Mouse (Mus musculus): ENCODE data around the gene Lrrc73. TPM values are rescaled to one million over a fixed set of nuclear protein-coding genes. Genes with fewer than 3 reads are reported as not detected.

Gene Lrrc73
- polyA plus RNA-seq, 1 experiment, result 106 TPM

- no peaks in the 10 kb centered on the region for H3K36me3 ChIP-seq (ENCODE audit: control insufficient read depth, insufficient read depth, low read length)
- H3K4me3 ChIP-seq (ENCODE audit: control insufficient read depth, low read depth, low read length), result no peak overlapping the region
- no peak for TF ChIP-seq POLR2A (IDR thresholded peaks at IDR 0.05; ENCODE audit: control insufficient read depth, low read depth, low read length)
- H3K27ac ChIP-seq (ENCODE audit: control insufficient read depth, insufficient read depth, low read depth, low read length), result no peak overlapping the region
- H3K4me1 ChIP-seq (ENCODE audit: control insufficient read depth, insufficient read depth, low read length), result no peaks in the 10 kb centered on the region; the same call in 1 of the 2 replicates
- no peaks in the 10 kb centered on the region for H3K27me3 ChIP-seq (ENCODE audit: control insufficient read depth, insufficient read depth, low read length)
Measured at GRCm38 (mm10) chr17:46268026-46268720, 14.8 kb downstream of the Lrrc73 start.

- H3K27me3 ChIP-seq (ENCODE audit: control insufficient read depth, insufficient read depth, low read length), result no peaks in the 10 kb centered on the region
- H3K36me3 ChIP-seq (ENCODE audit: control insufficient read depth, insufficient read depth, low read length), result no peaks in the 10 kb centered on the region
- TF ChIP-seq CTCF (IDR thresholded peaks at IDR 0.05; ENCODE audit: control insufficient read depth, insufficient read depth, insufficient replicate concordance, low read depth, low read length) (no peak), POLR2A (IDR thresholded peaks at IDR 0.05; ENCODE audit: control insufficient read depth, low read depth, low read length) (no peak)
- H3K4me3 ChIP-seq (ENCODE audit: control insufficient read depth, low read depth, low read length), result no peak overlapping the region
- no peaks in the 10 kb centered on the region; the same call in 1 of the 2 replicates for H3K4me1 ChIP-seq (ENCODE audit: control insufficient read depth, insufficient read depth, low read length)
- no peak overlapping the region for H3K27ac ChIP-seq (ENCODE audit: control insufficient read depth, insufficient read depth, low read depth, low read length)
Measured at GRCm38 (mm10) chr17:46269771-46270534, 16.6 kb downstream of the Lrrc73 start.

GRCm38 (mm10) chr17:46272058-46272457, 18.7 kb downstream of the Lrrc73 start:
- TF ChIP-seq CTCF (IDR thresholded peaks at IDR 0.05; ENCODE audit: control insufficient read depth, insufficient read depth, insufficient replicate concordance, low read depth, low read length) (no peak), POLR2A (IDR thresholded peaks at IDR 0.05; ENCODE audit: control insufficient read depth, low read depth, low read length) (no peak)
- no peaks in the 10 kb centered on the region for H3K27me3 ChIP-seq (ENCODE audit: control insufficient read depth, insufficient read depth, low read length)
- no peak overlapping the region for H3K27ac ChIP-seq (ENCODE audit: control insufficient read depth, insufficient read depth, low read depth, low read length)
- no peaks in the 10 kb centered on the region; the same call in 1 of the 2 replicates for H3K4me1 ChIP-seq (ENCODE audit: control insufficient read depth, insufficient read depth, low read length)
- no peak overlapping the region for H3K4me3 ChIP-seq (ENCODE audit: control insufficient read depth, low read depth, low read length)
- H3K36me3 ChIP-seq (ENCODE audit: control insufficient read depth, insufficient read depth, low read length), result no peaks in the 10 kb centered on the region

- no peak overlapping the region for H3K27ac ChIP-seq (ENCODE audit: control insufficient read depth, insufficient read depth, low read depth, low read length)
- H3K4me1 ChIP-seq (ENCODE audit: control insufficient read depth, insufficient read depth, low read length), result no peaks in the 10 kb centered on the region; the same call in 1 of the 2 replicates
- H3K27me3 ChIP-seq (ENCODE audit: control insufficient read depth, insufficient read depth, low read length), result no peaks in the 10 kb centered on the region
- TF ChIP-seq POLR2A (IDR thresholded peaks at IDR 0.05; ENCODE audit: control insufficient read depth, low read depth, low read length) (no peak), CTCF (IDR thresholded peaks at IDR 0.05; ENCODE audit: control insufficient read depth, insufficient read depth, insufficient replicate concordance, low read depth, low read length) (no peak)
- H3K4me3 ChIP-seq (ENCODE audit: control insufficient read depth, low read depth, low read length), result peak overlapping the region; percentile 25
- no peaks in the 10 kb centered on the region for H3K36me3 ChIP-seq (ENCODE audit: control insufficient read depth, insufficient read depth, low read length)
Measured at GRCm38 (mm10) chr17:46272675-46273074, 19.3 kb downstream of the Lrrc73 start.

- no peaks in the 10 kb centered on the region for H3K4me1 ChIP-seq (ENCODE audit: control insufficient read depth, insufficient read depth, low read length)
- H3K4me3 ChIP-seq (ENCODE audit: control insufficient read depth, low read depth, low read length), result no peak overlapping the region
- H3K27ac ChIP-seq (ENCODE audit: control insufficient read depth, insufficient read depth, low read depth, low read length), result no peak overlapping the region
- H3K36me3 ChIP-seq (ENCODE audit: control insufficient read depth, insufficient read depth, low read length), result no peaks in the 10 kb centered on the region
- H3K27me3 ChIP-seq (ENCODE audit: control insufficient read depth, insufficient read depth, low read length), result no peaks in the 10 kb centered on the region
- no peak for TF ChIP-seq POLR2A (IDR thresholded peaks at IDR 0.05; ENCODE audit: control insufficient read depth, low read depth, low read length)
- no peak for TF ChIP-seq CTCF (IDR thresholded peaks at IDR 0.05; ENCODE audit: control insufficient read depth, insufficient read depth, insufficient replicate concordance, low read depth, low read length)
Measured at GRCm38 (mm10) chr17:46273803-46274236, 20.5 kb downstream of the Lrrc73 start.

- Histone ChIP-seq H3K27me3 (ENCODE audit: control insufficient read depth, insufficient read depth, low read length) (no peaks in the 10 kb centered on the region), H3K4me3 (ENCODE audit: control insufficient read depth, low read depth, low read length) (no peak overlapping the region), H3K27ac (ENCODE audit: control insufficient read depth, insufficient read depth, low read depth, low read length) (no peak overlapping the region), H3K36me3 (ENCODE audit: control insufficient read depth, insufficient read depth, low read length) (no peaks in the 10 kb centered on the region), H3K4me1 (ENCODE audit: control insufficient read depth, insufficient read depth, low read length) (no peaks in the 10 kb centered on the region)
- TF ChIP-seq CTCF (IDR thresholded peaks at IDR 0.05; ENCODE audit: control insufficient read depth, insufficient read depth, insufficient replicate concordance, low read depth, low read length), result no peak
- TF ChIP-seq POLR2A (IDR thresholded peaks at IDR 0.05; ENCODE audit: control insufficient read depth, low read depth, low read length), result no peak
Measured at GRCm38 (mm10) chr17:46274465-46274864, 21.1 kb downstream of the Lrrc73 start.

- Histone ChIP-seq H3K27me3 (ENCODE audit: control insufficient read depth, insufficient read depth, low read length) (no peaks in the 10 kb centered on the region), H3K27ac (ENCODE audit: control insufficient read depth, insufficient read depth, low read depth, low read length) (no peak overlapping the region), H3K4me3 (ENCODE audit: control insufficient read depth, low read depth, low read length) (no peak overlapping the region), H3K4me1 (ENCODE audit: control insufficient read depth, insufficient read depth, low read length) (no peaks in the 10 kb centered on the region), H3K36me3 (ENCODE audit: control insufficient read depth, insufficient read depth, low read length) (no peaks in the 10 kb centered on the region)
- no peak for TF ChIP-seq CTCF (IDR thresholded peaks at IDR 0.05; ENCODE audit: control insufficient read depth, insufficient read depth, insufficient replicate concordance, low read depth, low read length)
- TF ChIP-seq POLR2A (IDR thresholded peaks at IDR 0.05; ENCODE audit: control insufficient read depth, low read depth, low read length), result no peak
Measured at GRCm38 (mm10) chr17:46275034-46275433, 21.7 kb downstream of the Lrrc73 start.

Data from testis, adult 2 months (tissue).